Mouse (Mus musculus) bone marrow, adult 2 months (tissue): ENCODE measurements around the gene Arhgef7.

ENCODE experiments used
- CTCF ChIP-seq: fragments of 200-500 bp; IDR thresholded peaks from 2 replicates; pipeline ENCODE4 v1.5.1; 2011; ENCODE audit warnings: low read length, control low read depth; ENCODE audit not compliant: control insufficient read depth, insufficient read depth
- POLR2A ChIP-seq: fragments of 200-500 bp; IDR thresholded peaks from 2 replicates; pipeline ENCODE4 v1.6.1; 2011; ENCODE audit warnings: low read depth, mild to moderate bottlenecking, control low read depth, low read length, borderline replicate concordance; ENCODE audit not compliant: control insufficient read depth

DNA sequence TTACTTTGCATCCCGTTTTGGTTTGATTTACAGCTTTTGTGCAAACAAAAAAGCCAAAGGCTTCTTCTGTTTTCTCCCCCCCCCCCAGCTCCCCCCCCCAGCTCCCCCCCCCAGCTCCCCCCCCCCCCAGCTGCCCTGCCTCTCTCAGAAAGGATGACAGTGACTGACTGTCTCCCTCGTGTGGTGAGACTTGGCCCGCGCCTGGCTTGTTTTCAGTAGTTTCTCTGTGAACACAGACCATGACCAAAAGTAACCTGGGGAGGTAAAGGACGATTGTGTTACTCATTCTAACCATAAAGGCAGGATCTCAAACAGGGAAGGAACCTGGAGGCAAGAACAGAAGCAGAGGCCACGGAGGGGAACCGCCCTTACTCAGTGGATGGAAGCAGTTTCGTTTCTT, 60.7 kb downstream of the Arhgef7 start:
- TF ChIP-seq POLR2A: no peak
- TF ChIP-seq CTCF: peak; percentile 39; the same call in 1 of the 2 replicates
